Mouse (Mus musculus) leukemia stem cell, adult 10-12 weeks (primary cell): ENCODE measurements around the gene Tas2r144. TPM values are rescaled to one million over a fixed set of nuclear protein-coding genes. Genes with fewer than 3 reads are reported as not detected.

Source experiments
- polyA plus RNA-seq: library from polyadenylated mRNA; stranded (reverse); fragments of >175 nt; gene quantifications from 2 replicates; pipeline ENCODE4 v1.2.3, GENCODE M21; 2012; ENCODE audit warnings: low replicate concordance

Tas2r144 gene
- not detected in 2 replicates for polyA plus RNA-seq

DNA sequence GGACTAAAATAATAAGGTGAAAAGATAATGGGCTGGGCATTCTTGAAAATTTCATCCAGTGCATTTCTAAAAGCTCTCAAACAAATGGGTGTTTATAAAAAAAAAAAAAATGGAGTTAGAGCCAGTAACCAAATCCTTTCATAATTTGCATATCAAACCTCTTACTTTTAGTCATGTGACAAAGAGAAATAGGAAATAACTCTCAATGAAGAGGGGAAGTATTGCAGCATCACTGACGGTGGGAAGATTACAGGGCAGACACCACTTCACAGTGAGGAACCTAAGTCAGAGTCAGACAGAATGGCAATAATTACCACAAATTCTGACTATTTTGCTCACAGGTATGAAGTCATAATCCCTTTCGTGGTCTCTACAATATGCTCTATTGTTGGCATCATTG, at the start of gene Tas2r144:
Gene Tas2r144 (plus strand): TSS at position 301 of the 400 bp plus-strand sequence.

DNA sequence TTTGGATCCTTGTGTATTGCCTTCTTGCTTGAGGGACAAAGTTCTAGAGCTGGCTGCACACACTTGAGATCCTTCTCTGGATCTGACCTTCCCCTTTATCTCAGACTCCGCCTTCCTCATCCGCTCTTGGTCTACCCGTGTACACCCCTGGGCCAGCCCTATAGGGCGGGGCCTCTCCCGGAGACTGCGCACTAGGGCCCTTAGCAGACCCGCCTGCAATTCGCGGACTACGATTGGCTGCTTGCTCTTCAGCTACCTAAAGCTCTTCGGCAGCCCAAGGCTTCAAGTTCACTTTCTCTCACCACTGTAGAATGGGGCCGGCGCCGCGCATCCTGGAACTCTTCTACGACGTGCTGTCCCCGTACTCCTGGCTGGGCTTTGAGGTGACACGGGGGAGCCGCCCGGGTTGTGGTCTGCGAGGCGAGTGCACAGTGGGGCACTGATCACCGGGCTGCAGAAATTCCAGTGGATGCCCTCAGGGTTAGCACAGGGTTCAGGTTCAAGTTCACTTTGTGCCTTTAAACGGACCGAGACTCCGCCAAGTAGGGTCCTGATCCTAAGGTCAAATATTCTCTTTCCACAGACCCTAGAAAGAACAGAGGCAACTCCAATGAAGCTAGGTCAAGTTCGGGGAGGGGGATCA, 30.7 kb downstream of the Tas2r144 start, which contains the start of gene Gstk1:
Gene Gstk1 (plus strand): TSS at position 225 of the 643 bp plus-strand sequence.

DNA sequence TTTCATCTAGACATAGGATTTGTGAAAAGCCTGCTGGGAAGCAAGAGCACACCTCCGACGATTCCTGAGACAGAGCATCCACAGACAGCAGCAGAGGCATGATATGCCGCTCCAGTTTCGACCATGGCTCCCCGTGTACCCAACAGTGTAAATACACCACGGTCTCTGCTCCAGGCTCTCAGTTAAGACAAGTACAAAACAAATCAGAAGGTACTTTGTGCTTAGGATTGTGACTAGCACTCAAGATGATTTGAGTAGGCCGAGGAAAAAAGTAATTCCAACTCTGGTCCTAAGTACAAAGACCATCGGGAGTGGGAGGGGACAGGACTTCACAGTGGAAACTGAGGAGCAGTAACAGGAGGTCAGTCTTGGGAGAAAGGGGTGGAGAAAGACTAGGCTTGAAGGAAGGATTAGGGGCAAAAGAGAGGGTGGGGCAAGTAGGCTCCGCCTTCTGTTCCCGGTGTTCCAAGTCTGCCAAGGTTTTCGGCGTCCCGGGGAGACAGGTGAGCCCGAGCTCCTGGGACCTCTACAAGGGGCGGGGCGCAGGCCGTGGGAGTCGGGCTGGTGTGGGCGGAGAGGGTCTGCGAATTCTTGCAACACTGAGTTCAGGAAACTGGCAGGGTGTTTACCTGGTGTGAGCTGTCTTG, 46.5 kb downstream of the Tas2r144 start, which contains the start of gene Tmem139:
Gene Tmem139 (plus strand): TSS at position 447 of the 647 bp plus-strand sequence.

DNA sequence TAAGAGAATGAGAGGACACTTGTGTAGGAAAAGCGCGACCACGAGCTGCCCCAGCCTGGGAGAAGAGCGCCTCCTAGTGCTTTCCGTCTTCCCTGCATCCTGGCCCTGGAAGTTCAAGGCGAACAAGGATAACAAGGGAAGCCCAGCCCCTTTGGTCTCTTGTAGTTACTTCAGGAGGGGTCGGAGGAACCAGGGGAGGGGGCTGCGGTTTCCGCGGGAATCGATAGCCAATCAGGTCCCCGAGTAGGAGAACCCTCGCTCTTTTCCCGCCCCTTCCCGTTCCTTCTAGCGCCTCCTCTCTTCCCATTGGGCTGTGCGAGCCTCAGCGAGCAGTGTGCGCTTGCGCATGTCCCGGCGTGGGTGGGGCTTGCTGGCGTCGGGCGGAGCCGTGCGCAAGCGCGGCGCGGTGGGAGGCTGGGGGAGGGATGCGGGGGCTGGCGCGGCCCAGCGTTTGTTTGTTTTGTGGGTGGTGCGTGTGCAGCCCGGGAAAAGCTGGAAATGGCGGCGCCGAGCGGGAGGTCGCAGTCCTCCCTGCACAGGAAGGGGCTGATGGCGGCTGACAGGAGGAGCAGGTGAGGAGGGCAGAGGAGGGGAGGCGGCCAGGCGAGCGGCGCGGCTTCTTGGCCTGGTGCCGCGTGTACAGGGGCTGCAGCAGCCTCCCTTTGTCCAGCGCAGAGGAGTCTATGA, 49.6 kb downstream of the Tas2r144 start, which contains the start of gene Casp2:
Gene Casp2 (plus strand): TSS at position 360 of the 687 bp plus-strand sequence.

Other genes with a start within 250 kb of the Tas2r144 start
- gene Sval3, start 247.2 kb upstream of the Tas2r144 start, polyA plus RNA-seq = not detected in 2 replicates
- gene Sva, start 176.9 kb upstream of the Tas2r144 start, polyA plus RNA-seq = not detected in 2 replicates
- not detected in 2 replicates for gene Tas2r139, start 74.4 kb upstream of the Tas2r144 start, polyA plus RNA-seq
- 0.26 TPM in 1 of 2 replicates, not detected in the other for gene Gstk1, start 30.6 kb downstream of the Tas2r144 start, polyA plus RNA-seq
- gene Tmem139, start 46.6 kb downstream of the Tas2r144 start, polyA plus RNA-seq = not detected in 2 replicates
- gene Casp2, start 49.7 kb downstream of the Tas2r144 start, polyA plus RNA-seq = 2.2 and 3.8 TPM in 2 replicates
- gene Clcn1, start 71.4 kb downstream of the Tas2r144 start, polyA plus RNA-seq = 0.10 and 0.16 TPM in 2 replicates
- gene Fam131b, start 109.3 kb downstream of the Tas2r144 start, polyA plus RNA-seq = not detected in 2 replicates
- gene Zyx, start 134.3 kb downstream of the Tas2r144 start, polyA plus RNA-seq = 283 and 580 TPM in 2 replicates
- not detected in 2 replicates for gene Epha1, start 157.9 kb downstream of the Tas2r144 start, polyA plus RNA-seq
- gene Tas2r143, start 184.9 kb downstream of the Tas2r144 start, polyA plus RNA-seq = not detected in 2 replicates
- gene Tas2r135, start 190.1 kb downstream of the Tas2r144 start, polyA plus RNA-seq = not detected in 2 replicates
- gene Tas2r126, start 219.2 kb downstream of the Tas2r144 start, polyA plus RNA-seq = not detected in 2 replicates
- not detected in 2 replicates for gene Olfr458, start 249.9 kb downstream of the Tas2r144 start, polyA plus RNA-seq